Mouse (Mus musculus) kidney, adult 2 months (tissue): ENCODE measurements around the gene 4921524J17Rik. TPM values are rescaled to one million over a fixed set of nuclear protein-coding genes. Genes with fewer than 3 reads are reported as not detected.

ENCODE experiments used
- DNase-seq: peaks from one replicate; pipeline ENCODE4 v3.0.0; 2021
- H3K27ac ChIP-seq: fragments of 200-500 bp; 2 replicates; pipeline ENCODE4 v1.5.1; 2012; ENCODE audit warnings: low read depth, low read length, control low read depth, inconsistent platforms; ENCODE audit not compliant: insufficient read depth
- H3K27me3 ChIP-seq: fragments of 200-500 bp; replicated peaks from 2 replicates; pipeline ENCODE4 v1.6.1; 2012; ENCODE audit warnings: mild to moderate bottlenecking, moderate library complexity, low read length, inconsistent platforms; ENCODE audit not compliant: control insufficient read depth, insufficient read depth
- H3K36me3 ChIP-seq: fragments of 200-500 bp; 2 replicates; pipeline ENCODE4 v1.6.1; 2012; ENCODE audit warnings: mild to moderate bottlenecking, moderate library complexity, low read length, inconsistent platforms; ENCODE audit not compliant: control insufficient read depth, insufficient read depth
- H3K4me1 ChIP-seq: fragments of 200-500 bp; 2 replicates; pipeline ENCODE4 v1.6.1; 2011; ENCODE audit warnings: low read length; ENCODE audit not compliant: control insufficient read depth, insufficient read depth
- H3K4me3 ChIP-seq: fragments of 200-500 bp; 2 replicates; pipeline ENCODE4 v1.5.1; 2011; ENCODE audit warnings: mild to moderate bottlenecking, low read depth, low read length, control low read depth; ENCODE audit not compliant: insufficient read depth
- CTCF ChIP-seq: fragments of 200-500 bp; conservative IDR thresholded peaks from 2 replicates; pipeline ENCODE4 v1.5.1; 2011; ENCODE audit warnings: low read depth, mild to moderate bottlenecking, control low read depth, low read length, moderate library complexity, mixed read lengths; ENCODE audit not compliant: insufficient read depth, insufficient read length
- POLR2A ChIP-seq: fragments of 200-500 bp; IDR thresholded peaks from one replicate; pipeline ENCODE4 v1.6.1; 2011; ENCODE audit warnings: low read depth, low read length, control low read depth
- WGBS: fragments of 180-500 bp; shearing (Covaris S2); methylation state at CpG from one replicate; pipeline ENCODE4 v1.1.7; 2018; 5-methylcytosine and 5-hydroxymethylcytosine counted together
- polyA plus RNA-seq: library from polyadenylated mRNA; depleted of rRNA; stranded (reverse); fragments of >200 nt; gene quantifications from 2 replicates; pipeline ENCODE4 v1.2.3, GENCODE M21; 2012

Gene 4921524J17Rik
- polyA plus RNA-seq, 1 experiment, result 6.9 TPM

DNA sequence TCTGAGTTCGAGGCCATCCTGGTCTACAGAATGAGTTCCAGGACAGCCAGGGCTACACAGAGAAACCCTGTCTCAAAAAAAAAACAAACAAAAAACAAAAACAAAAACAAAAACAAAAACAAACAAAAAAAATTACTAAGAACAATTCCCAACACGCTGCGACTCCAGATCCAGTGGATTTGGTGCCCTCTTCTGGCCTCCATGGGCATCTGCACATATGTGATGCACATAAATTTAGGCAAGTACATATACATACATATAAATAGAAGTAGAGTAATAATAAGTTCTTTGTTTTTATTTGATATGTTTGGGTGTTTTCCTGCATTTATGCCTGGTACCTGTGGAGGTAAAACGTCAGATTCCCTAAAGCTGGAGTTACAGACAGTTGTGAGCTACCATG is 34.1 kb downstream of the 4921524J17Rik start:
- DNase-seq, result no peak
- Histone ChIP-seq H3K27ac (no peak overlapping the region), H3K4me3 (no peak overlapping the region), H3K4me1 (no peaks in the 10 kb centered on the region), H3K36me3 (no peaks in the 10 kb centered on the region), H3K27me3 (no peaks in the 10 kb centered on the region)
- 94% methylated on average over 4 of the region's 4 CpGs for WGBS
- TF ChIP-seq POLR2A (no peak), CTCF (no peak)

DNA sequence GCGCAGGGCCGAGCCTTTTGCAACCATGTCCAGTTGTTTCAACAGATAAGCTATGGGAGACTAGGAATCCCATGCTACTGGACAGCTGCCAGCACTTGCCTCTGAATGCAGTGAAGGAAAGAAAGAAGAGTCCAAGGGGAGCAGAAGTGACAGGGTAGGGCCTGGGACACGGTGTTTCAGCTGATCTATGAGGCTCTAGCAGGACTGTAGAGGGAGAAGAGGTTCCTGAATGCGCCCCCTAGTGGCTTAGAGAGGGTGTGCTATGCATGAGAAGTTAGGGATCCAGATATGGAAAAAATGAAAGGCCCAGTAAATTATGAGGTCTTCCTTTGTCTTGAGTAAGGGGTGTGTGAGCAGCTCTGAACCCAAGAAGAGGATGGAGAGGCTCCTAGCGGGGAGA is 35.1 kb downstream of the 4921524J17Rik start:
- no peak overlapping the region for H3K27ac ChIP-seq
- peak; percentile 61 for DNase-seq
- H3K27me3 ChIP-seq, result no peaks in the 10 kb centered on the region
- peak; percentile 67 for TF ChIP-seq CTCF
- TF ChIP-seq POLR2A, result no peak
- H3K4me3 ChIP-seq, result no peak overlapping the region
- no peaks in the 10 kb centered on the region for H3K36me3 ChIP-seq
- 52% methylated on average over 5 of the region's 5 CpGs for WGBS
- no peaks in the 10 kb centered on the region for H3K4me1 ChIP-seq

DNA sequence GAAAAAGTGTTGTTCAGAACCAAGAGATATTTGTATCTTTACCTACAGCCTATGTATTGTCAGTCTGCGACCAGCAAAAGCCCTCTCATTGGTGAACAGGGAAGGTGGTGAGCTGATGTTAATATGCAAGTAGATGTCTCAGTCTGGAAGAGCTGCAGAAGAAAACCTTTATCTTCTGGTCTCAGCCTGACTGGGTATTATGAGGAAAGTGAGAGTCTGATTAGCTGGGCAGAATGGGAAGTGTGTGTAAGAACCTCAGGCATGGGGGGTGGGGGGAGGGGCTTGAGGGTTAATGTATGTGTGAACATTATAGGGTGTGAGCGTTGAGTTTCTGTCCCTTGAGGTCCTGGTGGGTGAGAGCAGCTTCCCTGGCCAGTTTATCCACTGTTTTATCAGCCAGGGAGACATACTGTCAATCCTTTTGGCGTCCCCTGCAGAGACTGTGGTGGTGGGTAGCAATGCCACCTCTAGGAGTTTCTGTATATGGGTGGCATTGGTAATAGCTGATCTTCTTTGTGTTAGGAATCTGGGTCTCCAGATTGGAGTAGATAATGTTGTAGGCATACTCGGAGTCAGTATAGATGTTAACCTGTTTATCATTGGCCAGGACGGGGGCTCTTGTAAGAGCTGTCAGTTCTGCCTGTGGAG is 36.1 kb downstream of the 4921524J17Rik start:
- Histone ChIP-seq H3K4me3 (no peak overlapping the region), H3K36me3 (no peaks in the 10 kb centered on the region), H3K4me1 (no peaks in the 10 kb centered on the region), H3K27me3 (no peaks in the 10 kb centered on the region), H3K27ac (no peak overlapping the region)
- TF ChIP-seq POLR2A (no peak), CTCF (no peak)
- 86% methylated on average over 5 of the region's 5 CpGs for WGBS
- DNase-seq, result no peak

DNA sequence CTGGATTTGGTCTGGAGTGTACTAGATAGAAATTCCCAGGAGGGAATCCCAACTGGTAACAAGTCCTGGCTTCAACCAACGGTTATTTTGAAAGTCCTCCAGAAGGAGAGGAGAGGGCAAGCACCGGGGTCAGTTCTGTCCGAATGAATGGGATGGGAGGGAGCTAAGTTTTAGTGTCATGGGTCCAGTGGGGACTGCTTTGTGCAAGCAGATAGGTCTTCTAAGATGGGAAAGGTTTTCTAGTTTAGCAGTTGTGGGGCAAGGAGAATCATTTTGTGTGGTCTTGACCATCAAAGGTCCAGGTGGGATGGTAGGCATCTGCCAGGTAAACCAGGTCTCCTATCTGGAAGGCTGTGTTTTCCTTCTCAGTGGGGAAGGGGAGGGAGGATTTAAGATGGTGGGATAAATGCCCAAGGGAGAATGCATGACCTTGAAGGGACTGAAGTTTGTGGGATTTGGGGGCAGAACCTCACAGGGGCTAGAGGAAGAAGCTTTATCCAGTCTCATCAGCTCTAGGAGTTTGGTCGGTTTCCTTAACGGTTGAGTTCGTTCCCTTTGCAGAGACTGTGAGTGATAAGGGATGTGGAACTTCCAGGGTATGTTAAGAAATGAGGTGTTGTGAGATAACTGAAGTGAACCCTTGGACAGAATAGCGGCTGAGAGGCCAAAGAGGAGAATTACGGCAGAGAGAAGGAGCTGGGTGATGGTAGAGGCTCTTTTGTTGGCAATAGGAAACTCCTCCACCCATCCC is 36.8 kb downstream of the 4921524J17Rik start:
- H3K27me3 ChIP-seq, result no peaks in the 10 kb centered on the region
- no peaks in the 10 kb centered on the region for H3K36me3 ChIP-seq
- no peak for TF ChIP-seq CTCF
- no peak for TF ChIP-seq POLR2A
- no peak for DNase-seq
- H3K4me1 ChIP-seq, result no peaks in the 10 kb centered on the region
- H3K4me3 ChIP-seq, result no peak overlapping the region
- 81% methylated on average over 8 of the region's 8 CpGs for WGBS
- H3K27ac ChIP-seq, result no peak overlapping the region

DNA sequence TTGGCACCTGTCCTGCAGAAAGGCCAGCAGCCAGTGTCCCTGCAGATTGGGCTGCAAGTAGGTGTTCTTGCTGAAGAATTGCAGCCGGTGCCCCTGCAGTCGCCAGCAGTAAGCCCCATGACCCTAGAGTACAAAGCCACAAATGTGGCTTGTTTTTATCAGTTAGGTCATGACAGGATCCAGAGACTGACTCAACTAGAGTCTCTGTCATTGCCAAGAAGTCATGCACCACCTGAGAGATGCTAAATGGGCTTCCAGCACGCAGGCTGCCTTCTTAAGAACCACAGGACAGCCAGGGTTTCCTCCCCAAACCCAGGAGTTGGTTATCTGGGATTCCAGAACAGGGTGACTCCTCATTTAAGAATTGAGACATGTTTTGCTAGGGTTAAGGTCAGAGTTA is 37.6 kb downstream of the 4921524J17Rik start:
- no peak overlapping the region for H3K4me3 ChIP-seq
- H3K4me1 ChIP-seq, result no peaks in the 10 kb centered on the region
- TF ChIP-seq POLR2A, result no peak
- TF ChIP-seq CTCF, result no peak
- DNase-seq, result no peak
- H3K36me3 ChIP-seq, result no peaks in the 10 kb centered on the region
- no peaks in the 10 kb centered on the region for H3K27me3 ChIP-seq
- H3K27ac ChIP-seq, result no peak overlapping the region
- 74% methylated on average over 3 of the region's 3 CpGs for WGBS

DNA sequence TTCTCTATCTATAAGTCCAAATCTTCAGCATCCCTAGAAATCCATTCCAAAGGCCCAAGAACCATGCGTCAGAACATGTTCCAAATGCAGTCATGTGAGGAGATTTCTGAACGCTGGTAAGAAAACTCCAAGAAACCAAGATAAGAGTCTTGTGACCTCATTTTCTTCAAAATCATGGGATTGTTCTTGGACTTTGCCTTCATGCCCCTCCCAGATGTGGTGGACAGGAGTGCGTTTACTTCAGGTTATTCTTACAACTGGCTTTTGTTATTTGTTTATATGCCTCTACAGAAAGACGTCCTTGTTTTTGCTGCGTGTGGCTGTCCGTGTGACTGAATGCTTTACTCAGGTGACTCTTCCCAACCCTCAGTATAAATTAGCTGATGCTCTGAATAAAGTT is 39.4 kb downstream of the 4921524J17Rik start:
- DNase-seq, result no peak
- 79% methylated on average over 6 of the region's 6 CpGs for WGBS
- Histone ChIP-seq H3K27me3 (no peaks in the 10 kb centered on the region), H3K4me3 (no peak overlapping the region), H3K4me1 (no peaks in the 10 kb centered on the region), H3K36me3 (no peaks in the 10 kb centered on the region), H3K27ac (no peak overlapping the region)
- no peak for TF ChIP-seq POLR2A
- TF ChIP-seq CTCF, result no peak

DNA sequence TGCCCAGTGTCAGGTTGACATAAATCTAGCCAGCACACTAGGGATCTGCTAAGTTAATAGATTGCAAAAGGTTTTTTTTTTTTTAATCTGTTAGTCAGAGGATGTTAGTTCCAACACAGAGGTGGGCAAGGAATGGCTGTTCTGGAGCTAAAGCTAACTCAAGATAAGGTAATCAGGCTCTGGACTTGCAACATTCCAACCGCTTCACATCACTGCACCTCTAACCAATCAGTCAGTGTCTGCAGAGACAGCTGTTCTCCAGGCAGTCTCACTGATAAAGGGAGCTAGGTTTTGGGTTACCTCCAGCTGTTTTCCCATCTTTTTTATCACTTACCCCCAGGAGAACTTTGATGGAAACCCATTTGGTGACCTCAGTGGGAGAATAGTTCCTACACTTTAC is 41.2 kb downstream of the 4921524J17Rik start:
- no peaks in the 10 kb centered on the region for H3K27me3 ChIP-seq
- H3K4me1 ChIP-seq, result no peaks in the 10 kb centered on the region
- H3K4me3 ChIP-seq, result no peak overlapping the region
- 67% methylated on average over 1 of the region's 1 CpGs for WGBS
- DNase-seq, result no peak
- no peak for TF ChIP-seq POLR2A
- no peak for TF ChIP-seq CTCF
- H3K36me3 ChIP-seq, result no peaks in the 10 kb centered on the region
- H3K27ac ChIP-seq, result no peak overlapping the region

DNA sequence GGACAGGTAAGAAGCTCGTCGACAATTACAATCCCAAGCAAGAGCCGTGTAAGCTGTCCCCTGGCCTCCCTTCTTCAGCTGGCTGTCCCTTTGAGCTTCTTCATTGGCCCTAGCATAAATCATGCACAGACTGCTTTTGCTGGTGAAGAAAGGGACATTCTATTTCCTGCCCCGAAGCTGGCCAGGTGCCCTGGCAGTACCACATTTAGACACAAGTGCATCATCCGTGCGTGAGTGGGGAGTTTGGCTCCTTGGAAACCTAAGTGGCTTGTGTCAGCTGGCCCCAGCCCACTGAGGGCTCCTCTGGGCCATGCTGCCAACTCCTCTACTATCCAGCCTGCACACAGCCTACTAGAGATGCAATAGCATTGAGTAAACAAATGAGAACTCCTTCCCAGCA is 46.4 kb downstream of the 4921524J17Rik start, which contains the start of gene Mylk3:
Gene Mylk3 (minus strand): TSS at position 141 of the 400 bp plus-strand sequence.
- DNase-seq, result no peak
- 50% methylated on average over 6 of the region's 6 CpGs for WGBS
- Histone ChIP-seq H3K4me1 (no peaks in the 10 kb centered on the region), H3K36me3 (no peaks in the 10 kb centered on the region), H3K4me3 (no peak within 1 kb of the TSS), H3K27ac (no peak within 1 kb of the TSS), H3K27me3 (no peaks in the 10 kb centered on the region)
- TF ChIP-seq POLR2A, result no peak
- no peak for TF ChIP-seq CTCF
